ENCODE assay signal across 24 mouse cellular contexts in the genomic region with DNA sequence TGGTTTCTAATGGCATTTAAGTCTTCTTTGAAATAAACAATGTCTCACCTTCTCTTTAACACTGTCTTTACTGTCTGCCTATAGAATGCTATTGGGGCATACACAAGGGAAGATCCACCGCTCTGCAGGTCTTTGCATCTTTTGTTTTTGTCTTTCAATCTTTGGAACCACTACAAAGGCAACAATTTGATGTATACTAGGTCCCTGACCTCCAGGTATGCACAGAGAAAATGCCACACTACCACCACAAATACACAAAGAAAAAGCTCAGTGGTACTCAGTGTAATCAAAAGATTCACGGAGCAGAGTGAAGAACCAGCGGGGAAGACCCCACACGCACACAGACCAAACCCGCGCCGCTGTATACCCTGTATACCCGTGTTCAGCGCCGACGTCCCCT. TPM values are rescaled to one million over a fixed set of nuclear protein-coding genes. Genes with fewer than 3 reads are reported as not detected.
"Had no signal": no experiment of that assay in that cellular context is flagged by ENCODE, and none has a peak within 500 bp of the region (broad histone marks: within the 10 kb centered on the region; RNA-seq: fewer than 3 reads in every experiment).

Gm20379 (plus strand) TSS at position 301 of the 400 bp plus-strand sequence.

- ATAC-seq: forebrain, embryonic 13.5 days; forebrain, embryonic 14.5 days; forebrain, embryonic 15.5 days; forebrain, embryonic 16.5 days; forebrain, postnatal 0 days had no signal

- DNase-seq: cerebellum, adult 9-10 months; cerebellum, adult 9-11 months; cerebellum, postnatal 10 days; cerebellum, postnatal 14 days; cerebellum, postnatal 25 days; cerebellum, postnatal 36 days; embryo, embryonic 11 days; forebrain, postnatal 0 days; gastrocnemius, adult 2 months; gastrocnemius, postnatal 10 days; gastrocnemius, postnatal 14 days; gastrocnemius, postnatal 25 days; gastrocnemius, postnatal 36 days; heart, adult 11 months; heart, adult 18-20 months; heart, adult 2 months had no signal

RNA-seq across cellular contexts. Expression of gene Gm20379, which starts in this region (rescaled TPM):
- polyA plus RNA-seq: cortical plate, adult 2 months; erythroblast, embryonic 14.5 days; frontal cortex, adult 2 months; gonadal fat pad, adult 2 months; heart, adult 2 months had no signal
